Mouse (Mus musculus): ENCODE measurements around the gene Ptprm.

Gene Ptprm

DNA sequence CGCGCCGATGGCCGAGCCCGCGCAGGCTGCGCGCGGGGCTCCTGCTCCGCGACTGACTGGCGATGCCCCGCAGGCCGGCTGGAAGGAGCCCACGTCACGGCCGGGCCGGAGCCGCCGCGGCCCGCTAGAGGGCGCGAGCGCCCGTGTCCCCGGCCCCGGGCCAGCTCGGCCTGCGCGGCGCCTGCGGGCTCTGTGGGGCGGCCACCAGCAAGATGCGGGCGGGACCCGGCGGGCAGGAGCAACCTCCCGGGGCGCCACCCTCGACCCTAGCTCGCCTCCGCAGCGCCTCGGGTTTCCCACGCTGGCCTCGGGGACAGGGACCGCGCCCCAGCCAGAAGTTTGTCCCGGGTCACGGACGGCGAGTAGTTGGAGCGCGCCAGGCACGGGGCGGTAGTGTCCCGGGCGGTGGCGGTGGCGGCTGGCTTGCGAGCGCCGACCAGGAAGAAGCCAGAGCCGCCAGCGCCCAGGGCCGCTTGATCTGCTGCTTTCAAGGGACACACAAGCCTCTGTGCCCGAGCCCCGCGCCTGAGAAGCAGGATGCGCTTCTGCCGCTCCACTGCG lies at the start of gene Ptprm:
Gene Ptprm (minus strand): TSS at position 7 of the 561 bp plus-strand sequence.
- in situ Hi-C loops (cut with MseI, MboI), result loop anchor here in 1 of 2 experiments (10.0 kb wide), 1 partner anchor 120 kb away; no protein-coding TSS in a partner anchor

DNA sequence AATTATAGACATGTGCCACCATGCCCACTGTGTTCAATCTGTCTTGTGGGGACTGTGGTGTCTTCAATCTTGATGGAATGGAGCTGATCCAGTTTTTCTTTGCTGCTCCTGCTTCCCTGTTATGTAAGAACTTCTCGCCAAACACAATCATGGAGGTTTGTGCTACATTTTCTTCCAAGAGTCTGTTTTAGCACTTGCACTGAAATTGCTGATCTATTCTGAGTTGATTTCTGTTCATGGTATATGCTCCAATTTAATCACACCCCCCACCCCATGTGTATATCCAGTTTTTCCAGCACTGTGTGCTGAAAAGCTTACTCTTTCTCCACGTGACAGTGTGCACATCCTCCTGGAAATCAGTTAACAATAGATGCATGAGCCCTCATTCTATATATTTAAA lies 41.9 kb upstream of the Ptprm start:
- in situ Hi-C loops (cut with MseI, MboI), result no loop called here

DNA sequence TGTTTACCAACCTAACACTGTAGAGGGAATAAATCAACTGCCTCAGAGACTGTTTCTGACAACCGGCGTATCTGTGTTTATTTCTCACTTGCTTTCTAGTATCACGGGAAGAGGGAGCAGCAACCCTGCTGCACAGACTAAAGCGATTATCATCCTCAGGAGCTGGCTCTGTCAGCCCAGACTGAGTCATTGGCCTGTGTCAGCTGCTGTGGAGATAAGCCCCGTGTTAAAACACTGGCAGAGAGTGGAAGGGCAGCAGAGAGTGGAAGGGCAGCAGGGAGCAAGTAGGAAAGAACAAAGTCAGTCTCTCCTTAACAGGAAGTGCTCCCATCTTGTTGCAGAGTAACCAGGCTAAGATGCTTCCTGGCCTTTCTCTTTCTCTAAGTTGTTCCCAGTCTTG lies 36.6 kb upstream of the Ptprm start:
- in situ Hi-C loops (cut with MseI, MboI), result no loop called here

DNA sequence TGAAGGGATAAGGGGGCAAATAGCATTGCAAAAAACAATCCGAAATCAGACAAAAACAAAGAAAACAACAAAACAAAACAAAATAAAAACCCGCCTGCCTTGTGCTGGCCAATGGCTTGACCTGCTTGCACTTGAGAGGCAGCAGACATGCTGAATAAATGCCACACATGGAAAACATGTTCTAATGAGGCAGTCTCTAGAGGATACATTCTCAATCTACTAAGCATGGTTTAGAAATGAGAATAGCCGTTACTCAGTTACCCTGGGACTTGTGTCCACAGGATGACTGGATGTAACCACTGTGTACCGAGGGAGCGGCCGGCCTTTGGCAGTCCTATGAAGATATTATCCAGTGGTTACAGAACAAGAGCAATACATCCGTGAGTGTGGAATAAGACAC lies 33.9 kb upstream of the Ptprm start:
- in situ Hi-C loops (cut with MseI, MboI), result no loop called here

DNA sequence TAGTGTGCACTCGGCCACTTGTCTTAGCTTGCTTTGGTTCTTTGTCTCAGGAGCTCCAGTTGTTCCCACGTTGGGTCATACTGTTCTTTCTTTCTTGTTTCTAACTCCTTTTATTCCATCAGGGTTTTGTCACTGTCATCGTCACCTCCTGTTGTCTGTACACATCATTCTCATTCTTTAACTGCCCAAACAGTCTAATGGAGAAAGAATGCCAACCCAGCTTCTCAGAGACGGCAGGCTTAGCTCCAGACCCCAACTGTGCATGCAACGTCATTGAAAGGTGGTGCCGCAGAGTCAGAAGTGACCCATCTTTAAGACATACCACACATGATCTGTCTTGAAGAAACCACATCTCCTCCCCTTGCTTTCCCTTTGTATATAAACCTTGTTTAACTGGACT lies 31.0 kb upstream of the Ptprm start:
- in situ Hi-C loops (cut with MseI, MboI), result no loop called here

DNA sequence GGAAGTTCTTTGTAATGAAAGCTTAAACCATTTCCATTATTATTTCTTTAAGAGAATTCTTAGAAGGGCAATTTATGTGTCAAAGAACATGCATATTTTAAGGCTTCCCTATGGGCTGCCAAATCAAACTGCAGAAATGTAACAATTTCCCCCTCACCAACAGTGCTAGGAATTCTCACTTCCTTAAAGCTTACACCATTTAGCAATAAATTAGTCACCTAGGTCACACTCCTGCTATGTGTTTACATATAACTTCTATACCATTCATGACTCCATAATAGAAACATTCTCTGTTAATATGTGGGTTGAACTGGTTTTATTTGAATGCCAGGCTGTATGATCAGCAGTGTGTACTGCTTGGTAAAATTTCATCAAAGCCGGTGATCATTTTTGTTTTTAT lies 29.4 kb upstream of the Ptprm start:
- in situ Hi-C loops (cut with MseI, MboI), result no loop called here

DNA sequence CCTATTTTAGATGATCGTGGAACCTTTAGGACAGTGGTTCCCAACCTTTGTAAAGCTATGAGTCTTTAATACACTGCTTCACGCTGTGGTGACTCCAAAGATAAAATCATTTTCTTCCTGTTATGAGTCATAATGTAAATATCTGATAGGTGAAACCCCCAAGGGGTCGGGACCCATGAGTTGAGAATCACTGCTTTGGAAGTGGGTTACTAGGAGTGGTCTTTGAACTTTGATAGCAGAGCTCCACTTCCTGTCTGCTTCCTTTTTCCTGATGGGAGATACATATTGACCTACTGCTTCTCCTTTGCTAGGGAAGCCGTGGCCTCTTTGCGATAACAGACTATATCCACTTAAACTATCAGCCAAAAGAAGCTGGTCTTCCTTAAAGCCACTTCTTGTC lies 27.4 kb upstream of the Ptprm start:
- in situ Hi-C loops (cut with MseI, MboI), result no loop called here

DNA sequence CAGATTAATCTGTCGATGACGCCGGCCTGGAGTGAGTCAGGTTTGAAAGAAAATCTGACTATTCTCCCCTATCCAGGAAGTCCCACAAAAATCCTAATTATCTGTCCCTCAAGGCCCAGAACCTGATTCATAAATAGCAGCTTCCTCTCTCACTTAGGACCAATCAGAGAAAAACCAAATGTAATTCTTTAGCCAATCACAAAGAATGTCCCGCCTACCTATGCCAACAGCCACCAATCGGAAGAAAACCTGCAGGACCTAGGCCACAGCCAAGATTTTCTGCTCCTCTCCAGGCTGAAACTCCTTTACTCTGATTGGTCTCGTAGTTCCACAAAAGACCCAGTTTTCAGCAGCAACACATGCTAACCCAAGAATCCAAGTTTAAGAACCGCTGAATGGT lies 13.6 kb upstream of the Ptprm start:
- in situ Hi-C loops (cut with MseI, MboI), result no loop called here

DNA sequence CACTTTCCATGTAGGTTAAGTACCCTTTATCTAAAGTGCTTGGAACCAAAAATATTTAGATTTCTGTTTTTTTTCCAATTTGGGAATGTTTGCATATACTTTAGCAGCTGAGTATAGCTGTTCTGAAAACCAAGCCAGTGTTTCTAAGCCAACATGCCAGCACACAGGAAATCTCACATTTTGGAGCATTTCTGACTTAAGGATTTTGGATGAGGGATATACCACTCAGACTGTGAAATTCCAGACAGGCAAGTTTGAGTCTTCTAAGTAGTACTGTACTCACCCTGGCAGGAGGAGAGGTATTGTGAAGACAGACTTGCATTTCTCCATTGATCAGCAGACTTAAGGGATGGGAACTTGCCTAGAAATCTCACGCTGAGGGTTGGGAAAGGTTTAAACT lies 10.2 kb upstream of the Ptprm start:
- in situ Hi-C loops (cut with MseI, MboI), result no loop called here

DNA sequence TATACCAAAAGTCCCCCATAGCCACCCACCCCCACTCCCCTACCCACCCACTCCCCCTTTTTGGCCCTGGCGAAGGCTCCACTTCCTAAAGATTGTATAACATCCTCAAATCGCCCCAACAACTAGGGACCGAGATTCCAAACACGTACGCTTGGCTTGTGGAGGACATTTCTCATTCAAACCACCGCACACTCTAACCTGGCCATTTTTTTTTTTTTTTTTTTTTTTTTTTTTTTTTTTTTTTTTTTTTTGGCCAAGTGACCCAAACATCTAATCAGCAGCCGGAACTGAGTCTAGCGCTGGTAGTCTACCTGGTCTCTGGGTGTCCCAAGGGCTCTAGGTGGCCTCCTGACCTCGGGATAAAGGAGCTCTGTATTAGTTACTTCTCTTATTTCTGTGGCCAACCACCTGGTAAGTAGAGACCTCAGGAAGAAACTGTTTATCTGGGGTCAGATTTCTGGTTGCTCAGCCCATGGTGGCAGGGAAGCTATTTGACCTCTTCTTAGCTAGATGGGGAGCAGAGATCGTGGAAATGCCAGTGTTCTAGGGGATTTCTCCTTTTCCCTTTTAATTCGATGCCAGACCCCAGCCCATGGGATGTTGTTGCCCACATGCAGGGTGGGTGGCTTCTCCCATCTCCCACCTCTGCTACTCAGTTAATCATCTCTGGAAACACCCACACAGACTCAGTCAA lies 9.3 kb upstream of the Ptprm start:
- in situ Hi-C loops (cut with MseI, MboI), result no loop called here

DNA sequence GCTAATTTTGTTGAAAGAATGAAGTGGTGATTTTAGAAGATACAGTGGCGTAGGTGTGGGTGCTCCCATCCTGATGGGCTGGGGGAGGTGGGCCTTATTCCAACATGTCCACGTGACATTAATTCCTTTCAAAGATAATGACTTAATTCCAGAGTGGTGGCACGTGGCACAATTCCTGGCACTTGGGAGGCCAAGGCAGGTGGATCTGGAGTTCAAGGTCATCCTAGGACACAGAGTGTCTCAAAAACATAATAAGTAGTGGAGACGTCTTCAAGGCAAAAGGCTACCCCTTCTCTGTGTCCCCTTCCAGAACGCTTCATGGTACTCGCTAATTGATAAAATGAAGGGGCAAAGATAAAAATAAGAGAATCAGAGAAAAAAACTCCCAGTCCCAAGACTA lies 7.9 kb upstream of the Ptprm start:
- in situ Hi-C loops (cut with MseI, MboI), result no loop called here

DNA sequence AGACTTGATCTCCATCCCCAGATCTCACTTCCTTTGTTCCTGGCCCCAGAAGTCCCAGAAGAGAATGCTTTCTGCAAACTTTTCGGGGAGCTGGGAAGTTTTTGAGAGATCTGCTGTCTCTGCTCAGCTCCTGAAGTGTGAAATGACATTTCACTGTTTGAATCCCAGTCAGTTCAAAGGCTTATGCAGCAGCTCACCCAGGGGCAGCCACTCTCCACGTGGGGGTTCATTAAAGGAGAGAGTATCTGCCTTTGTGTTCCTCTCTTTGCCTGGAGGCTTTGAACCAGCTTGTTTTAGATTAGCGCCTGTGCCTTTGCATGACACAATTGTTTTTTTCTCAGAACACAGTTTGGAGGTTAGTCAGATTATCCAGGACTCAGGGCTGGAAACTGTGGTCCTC lies 6.3 kb upstream of the Ptprm start:
- in situ Hi-C loops (cut with MseI, MboI), result no loop called here

DNA sequence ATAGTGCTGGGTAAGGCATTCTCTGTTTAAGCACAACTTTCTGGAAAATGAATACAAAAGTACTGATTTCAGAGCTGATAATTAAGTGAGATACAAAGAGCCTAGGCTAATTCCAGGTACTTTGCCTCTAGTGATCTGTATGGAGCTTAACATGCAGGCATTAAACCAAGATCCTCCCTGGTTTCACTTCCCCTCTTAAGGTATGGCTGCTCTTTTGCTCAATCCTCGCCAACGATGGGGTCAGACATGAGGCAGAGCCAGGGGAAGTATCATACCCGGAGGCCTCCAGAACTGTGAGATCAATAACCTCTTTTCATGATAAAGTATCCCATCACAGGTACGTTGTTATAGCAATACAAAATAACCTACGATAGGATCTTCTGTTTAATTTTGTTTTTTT lies 5.3 kb upstream of the Ptprm start:
- in situ Hi-C loops (cut with MseI, MboI), result loop anchor here in 1 of 2 experiments (10.0 kb wide), 1 partner anchor 115 kb away; no protein-coding TSS in a partner anchor

DNA sequence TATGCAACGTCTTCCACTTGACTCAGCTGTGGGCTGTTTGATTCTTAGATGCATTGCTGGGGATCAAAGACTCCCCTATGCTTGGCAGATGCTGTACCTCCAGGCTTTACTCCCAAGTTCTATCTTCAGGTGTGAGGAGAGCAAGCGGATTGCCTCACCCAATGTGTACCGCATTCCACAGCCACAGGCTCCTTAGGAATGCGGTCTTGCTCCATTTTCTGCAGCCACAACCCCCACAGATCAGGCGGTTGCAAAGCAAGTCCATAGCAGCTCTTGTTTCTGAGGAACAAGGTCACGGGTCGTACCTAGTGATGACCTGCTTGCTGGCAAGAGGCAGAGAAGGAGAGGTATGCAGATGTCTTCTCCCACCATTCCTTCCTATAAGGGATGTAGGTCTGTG lies 4.3 kb upstream of the Ptprm start:
- in situ Hi-C loops (cut with MseI, MboI), result loop anchor here in 1 of 2 experiments (10.0 kb wide), 1 partner anchor 116 kb away; no protein-coding TSS in a partner anchor

DNA sequence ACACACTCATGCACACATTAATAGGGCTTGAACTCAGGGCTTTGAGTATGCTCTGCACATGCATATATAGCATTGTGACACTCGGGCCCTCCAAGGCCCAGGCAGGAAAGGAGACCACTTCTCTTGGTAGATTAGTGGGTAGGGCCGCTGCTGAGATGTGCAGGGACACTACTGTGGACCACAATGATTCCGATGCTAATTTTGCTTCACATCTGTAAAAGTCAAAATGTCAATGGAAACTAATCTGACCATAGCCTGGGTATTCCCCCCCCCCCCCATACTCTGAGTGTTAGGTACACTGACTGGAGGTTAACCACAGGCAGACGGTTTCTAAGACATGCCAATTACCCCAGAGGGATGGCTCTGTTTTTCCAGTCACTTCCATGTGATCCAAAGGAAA lies 2.9 kb upstream of the Ptprm start:
- in situ Hi-C loops (cut with MseI, MboI), result loop anchor here in 1 of 2 experiments (10.0 kb wide), 1 partner anchor 118 kb away; no protein-coding TSS in a partner anchor

DNA sequence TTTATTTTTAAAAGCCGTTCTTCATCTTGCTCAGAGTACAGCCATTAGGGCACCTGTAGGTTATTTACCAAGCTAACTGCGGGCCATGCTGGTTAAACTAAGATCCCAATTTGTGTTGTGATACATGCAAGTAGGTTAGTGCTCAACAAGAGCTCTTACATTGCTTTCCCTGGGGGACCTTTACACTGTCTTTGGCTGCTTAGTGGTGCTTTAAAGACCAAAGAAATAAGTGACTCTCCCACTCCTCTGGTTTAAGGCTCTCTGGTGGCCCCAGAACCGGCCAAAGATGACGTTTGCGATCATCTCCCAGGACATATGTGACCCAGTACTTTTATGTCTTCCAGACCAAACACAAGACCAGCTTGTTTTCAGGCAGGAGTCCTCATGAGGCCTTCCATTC lies 994 bp upstream of the Ptprm start:
- in situ Hi-C loops (cut with MseI, MboI), result loop anchor here in 1 of 2 experiments (10.0 kb wide), 1 partner anchor 120 kb away; no protein-coding TSS in a partner anchor

DNA sequence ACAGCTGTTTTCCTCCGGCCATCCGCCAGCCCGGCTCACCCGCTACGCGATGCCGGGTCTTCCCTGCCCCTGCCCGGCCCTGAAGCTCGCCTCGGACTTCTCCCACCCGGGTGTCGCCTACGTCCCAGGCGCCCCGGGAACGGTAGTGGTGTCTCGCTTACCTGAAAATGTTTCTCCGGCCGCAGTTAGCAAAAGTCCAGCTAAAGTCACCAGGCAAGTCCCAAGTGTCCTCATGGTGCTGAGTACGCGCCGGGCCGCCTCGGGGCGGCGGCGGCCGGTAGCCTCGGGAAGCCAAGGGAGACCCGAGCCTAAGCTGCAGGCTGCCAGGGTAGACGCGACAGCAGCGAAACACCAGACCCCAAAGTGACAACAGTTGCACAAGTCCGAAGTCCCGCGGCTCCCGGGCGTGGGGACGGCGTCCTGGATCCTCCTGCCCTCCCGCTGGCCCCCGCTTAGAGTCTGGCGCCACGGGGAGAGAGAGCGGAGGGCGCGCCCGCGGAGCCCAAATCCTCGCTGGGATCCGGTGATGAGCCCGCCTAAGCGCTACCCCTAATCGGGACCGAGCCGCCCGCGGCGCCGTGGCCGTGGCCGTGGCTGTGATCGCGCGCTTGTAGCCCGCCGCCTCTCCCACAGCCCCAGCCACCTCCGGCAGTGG lies 334 bp downstream of the Ptprm start:
- in situ Hi-C loops (cut with MseI, MboI), result loop anchor here in 1 of 2 experiments (10.0 kb wide), 1 partner anchor 121 kb away; no protein-coding TSS in a partner anchor

DNA sequence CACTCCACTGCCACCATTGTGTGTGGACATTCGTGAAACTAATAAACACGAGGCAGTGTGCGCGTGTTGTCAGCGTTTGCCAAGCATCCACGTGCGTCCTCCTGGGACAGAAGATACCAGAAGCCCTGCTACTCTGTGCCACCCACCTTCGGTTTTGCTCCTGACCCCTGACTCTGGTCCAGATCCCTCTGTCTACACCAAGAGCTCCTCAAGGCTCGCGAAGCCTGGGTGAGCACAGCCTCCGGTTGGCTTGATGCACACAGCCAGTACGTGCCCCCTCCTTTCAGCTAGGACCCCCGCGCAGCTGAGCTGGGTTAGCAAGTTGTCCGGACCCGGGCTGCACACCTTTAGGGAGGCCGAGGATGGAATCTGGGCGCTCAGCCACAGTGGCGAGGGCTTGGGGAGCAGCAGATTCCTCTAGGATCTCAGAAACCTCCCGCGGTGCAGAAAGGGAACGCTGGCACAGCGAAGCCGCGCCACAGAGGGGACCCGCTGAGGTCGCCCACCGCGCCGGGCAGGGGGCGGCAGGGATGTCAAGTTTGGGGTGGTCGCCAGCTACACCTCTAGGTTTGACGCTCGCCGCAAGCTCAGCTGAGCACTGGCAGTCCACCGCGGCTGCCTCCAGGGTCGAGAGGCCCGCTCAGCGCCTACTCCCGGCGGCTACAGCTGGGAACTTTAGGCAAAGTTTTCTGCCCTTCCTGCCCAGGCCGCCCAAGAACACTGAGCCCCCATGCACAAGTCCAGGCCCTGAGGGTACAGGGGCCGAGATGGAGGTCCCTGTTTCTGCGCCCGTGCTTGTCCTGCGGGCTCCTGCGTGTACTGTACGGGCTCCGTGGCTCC lies 1.1 kb downstream of the Ptprm start:
- in situ Hi-C loops (cut with MseI, MboI), result loop anchor here in 1 of 2 experiments (10.0 kb wide), 1 partner anchor 122 kb away; no protein-coding TSS in a partner anchor

DNA sequence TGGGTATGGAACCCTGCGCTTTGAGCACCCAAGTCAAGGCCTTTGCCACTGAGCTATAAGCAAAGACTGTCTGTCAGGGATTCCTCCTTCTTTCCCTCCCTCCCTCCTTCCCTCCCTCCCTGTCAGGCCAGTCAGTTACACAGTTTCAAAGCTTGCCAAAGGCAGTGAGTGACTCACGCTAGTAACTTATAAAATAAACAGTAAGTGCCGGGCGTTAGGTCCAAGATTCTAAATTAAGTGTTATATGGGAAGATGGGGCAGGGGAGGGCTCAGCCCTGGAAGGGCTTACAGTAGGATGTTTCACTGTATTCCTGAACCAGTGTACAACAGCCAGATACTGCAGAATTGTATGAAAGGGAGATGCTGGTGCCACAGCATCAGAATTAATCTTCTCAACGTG lies 2.8 kb downstream of the Ptprm start:
- in situ Hi-C loops (cut with MseI, MboI), result loop anchor here in 1 of 2 experiments (10.0 kb wide), 1 partner anchor 123 kb away; no protein-coding TSS in a partner anchor

DNA sequence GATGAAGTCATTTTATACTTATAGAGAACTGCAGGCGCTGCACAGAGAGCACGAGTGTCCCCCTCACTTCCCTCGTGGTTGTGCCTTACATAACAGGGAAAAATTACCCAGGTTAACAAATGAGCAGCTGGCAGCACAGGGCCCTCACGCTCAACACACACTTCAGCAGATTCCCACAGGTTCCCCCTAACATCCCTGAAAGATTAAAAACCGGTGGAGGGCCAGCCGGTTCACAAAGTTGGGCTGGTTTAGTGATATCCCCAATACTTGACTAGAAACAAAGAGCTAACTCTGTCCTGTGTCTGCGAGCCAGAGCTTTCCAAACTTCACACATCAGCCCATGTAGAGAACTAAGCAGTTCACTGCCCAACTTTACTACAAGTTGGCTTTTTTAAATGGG lies 3.7 kb downstream of the Ptprm start:
- in situ Hi-C loops (cut with MseI, MboI), result loop anchor here in 1 of 2 experiments (10.0 kb wide), 1 partner anchor 124 kb away; no protein-coding TSS in a partner anchor

DNA sequence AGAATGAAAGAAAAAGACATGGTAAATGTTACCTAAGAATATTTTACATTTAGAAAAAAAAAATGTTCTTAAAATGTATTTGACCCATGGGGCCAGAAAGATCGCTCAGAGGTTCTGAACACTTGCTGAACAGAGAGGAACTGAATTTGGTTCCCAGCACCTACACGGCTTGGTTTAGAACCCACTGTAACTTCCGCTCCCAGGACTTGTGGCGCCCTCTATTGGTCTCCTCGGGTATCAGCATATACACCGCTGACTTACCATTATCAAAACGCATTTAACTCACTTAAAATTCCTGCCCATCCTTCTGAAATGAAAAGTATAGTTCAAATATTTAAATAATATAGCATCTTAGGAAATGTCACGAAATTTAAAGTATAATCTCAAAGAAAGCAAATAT lies 4.7 kb downstream of the Ptprm start:
- in situ Hi-C loops (cut with MseI, MboI), result no loop called here

DNA sequence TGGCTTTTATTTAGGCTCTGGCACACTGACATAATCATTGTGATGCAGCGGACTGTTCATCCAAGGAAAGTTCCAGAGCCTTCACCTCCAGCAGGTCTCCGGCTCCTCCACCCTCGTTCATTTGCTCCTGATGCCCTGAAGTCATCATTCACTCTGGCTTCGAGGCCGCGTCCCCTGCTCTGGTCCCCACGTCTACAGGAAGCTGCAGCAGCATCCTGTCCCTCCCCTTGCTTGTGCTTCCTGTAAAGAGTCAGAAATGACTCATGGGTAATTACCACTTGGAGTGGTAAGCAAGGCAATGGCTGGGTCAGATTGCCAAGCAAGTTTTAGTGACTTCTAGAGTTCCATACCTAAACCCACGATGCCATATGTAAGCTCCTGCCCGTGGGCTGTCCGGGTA lies 7.3 kb downstream of the Ptprm start:
- in situ Hi-C loops (cut with MseI, MboI), result no loop called here
